Mouse (Mus musculus) megakaryocyte, embryonic 14.5 days (primary cell): Measurements from ENCODE around the gene Cbfa2t3.

Experiments used
- FLI1 ChIP-seq: IDR thresholded peaks from 2 replicates; pipeline ENCODE4 v1.6.1; 2012; ENCODE audit warnings: low read length, inconsistent platforms, mixed read lengths
- GATA1 ChIP-seq: IDR thresholded peaks from 3 replicates; pipeline ENCODE4 v1.6.1; 2012; ENCODE audit warnings: mixed read lengths, low read length, inconsistent platforms, borderline replicate concordance

DNA sequence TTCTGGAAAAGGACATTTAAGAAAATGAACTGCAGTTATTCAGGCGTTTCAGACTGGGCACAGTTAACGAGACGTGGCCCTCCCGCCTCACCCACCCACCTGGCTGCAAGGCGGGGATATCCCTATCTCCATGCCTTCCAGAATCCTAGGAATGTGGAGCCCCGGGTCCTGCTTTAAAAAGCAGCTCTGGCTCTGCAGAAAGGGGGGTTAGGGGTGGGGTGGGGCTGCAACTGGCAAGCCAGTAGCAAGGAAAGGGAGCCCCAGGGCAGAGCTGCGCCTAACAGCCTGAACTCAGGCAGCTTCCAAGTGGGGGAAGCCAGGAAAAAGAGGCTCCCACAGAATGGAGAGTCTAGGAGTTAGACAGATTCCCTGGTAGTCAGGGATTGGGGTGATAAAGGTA lies 119.7 kb downstream of the Cbfa2t3 start:
- TF ChIP-seq GATA1 (no peak), FLI1 (no peak)
